Mouse (Mus musculus): ENCODE measurements around the gene Uba6. TPM values are rescaled to one million over a fixed set of nuclear protein-coding genes. Genes with fewer than 3 reads are reported as not detected.

Gene Uba6
- total and polyA plus RNA-seq, 3 experiments = 9.8 to 59.4 (median 11.8) TPM

- H3K9me3 ChIP-seq (replicated peaks; ENCODE audit: insufficient read depth, low read length) = no peaks in the 10 kb centered on the region
- no peak for DNase-seq (ENCODE audit: low read depth, low spot score)
- no peak overlapping the region for H3K9ac ChIP-seq (ENCODE audit: control insufficient read depth, low read depth, low read length, poor library complexity, severe bottlenecking)
- no peaks in the 10 kb centered on the region for H3K4me1 ChIP-seq (ENCODE audit: control insufficient read depth in 1 of 2, insufficient read depth in 2 of 2, low read length in 2 of 2)
- H3K36me3 ChIP-seq (ENCODE audit: control insufficient read depth in 1 of 2, insufficient read depth in 2 of 2, low read length in 2 of 2) = no peaks in the 10 kb centered on the region
- no peak overlapping the region for H3K27ac ChIP-seq (ENCODE audit: control insufficient read depth, low read depth, low read length)
- TF ChIP-seq MXI1 (IDR thresholded peaks at IDR 0.05; ENCODE audit: low read depth, low read length) = no peak
- TF ChIP-seq HCFC1 (IDR thresholded peaks at IDR 0.05; ENCODE audit: low read depth, low read length) = no peak
- TF ChIP-seq ETS1 (IDR thresholded peaks at IDR 0.05; ENCODE audit: low read depth, low read length) = no peak
- no peak for TF ChIP-seq KAT2A (conservative IDR thresholded peaks at IDR 0.05; ENCODE audit: low read depth, low read length)
- no peak for TF ChIP-seq JUND (IDR thresholded peaks at IDR 0.05; ENCODE audit: low read depth, low read length)
- TF ChIP-seq MYC (IDR thresholded peaks at IDR 0.05; ENCODE audit: low read depth, low read length) = no peak
- no peak for TF ChIP-seq TBP (IDR thresholded peaks at IDR 0.05; ENCODE audit: low read depth, low read length)
- no peak for TF ChIP-seq MYB (IDR thresholded peaks at IDR 0.05; ENCODE audit: low read depth, low read length)
- no peak for TF ChIP-seq E2F4 (IDR thresholded peaks at IDR 0.05; ENCODE audit: borderline replicate concordance, low read depth, low read length)
- no peak for TF ChIP-seq MAFK (IDR thresholded peaks at IDR 0.05; ENCODE audit: borderline replicate concordance, low read depth, low read length)
- TF ChIP-seq USF2 (IDR thresholded peaks at IDR 0.05; ENCODE audit: borderline replicate concordance in 1 of 2, insufficient read depth in 1 of 2, low read depth in 1 of 2, low read length in 2 of 2) = no peak
- TF ChIP-seq NRF1 (IDR thresholded peaks at IDR 0.05; ENCODE audit: insufficient read depth, low read depth, low read length, poor library complexity, severe bottlenecking) = no peak
- no peak for TF ChIP-seq GATA1 (IDR thresholded peaks at IDR 0.05; ENCODE audit: low read depth, low read length)
- no peak for TF ChIP-seq UBTF (IDR thresholded peaks at IDR 0.05; ENCODE audit: borderline replicate concordance, insufficient read depth, low read depth, low read length)
- no peak for TF ChIP-seq POLR2AphosphoS5 (IDR thresholded peaks at IDR 0.05; ENCODE audit: borderline replicate concordance, low read depth, low read length)
- no peak for TF ChIP-seq SMC3 (IDR thresholded peaks at IDR 0.05; ENCODE audit: low read depth, low read length)
- no peak for TF ChIP-seq ZNF384 (IDR thresholded peaks at IDR 0.05; ENCODE audit: low read depth, low read length)
- no peaks in the 10 kb centered on the region for H3K79me2 ChIP-seq (ENCODE audit: control insufficient read depth, insufficient read depth, low read length, poor library complexity)
- no peak overlapping the region for H3K4me3 ChIP-seq (ENCODE audit: control insufficient read depth in 1 of 2, insufficient read depth in 1 of 2, low read depth in 2 of 2, low read length in 2 of 2)
- no peaks in the 10 kb centered on the region for H3K27me3 ChIP-seq (ENCODE audit: control insufficient read depth in 1 of 2, insufficient read depth in 2 of 2, low read length in 2 of 2)
These were observed 66.0 kb downstream of the Uba6 start for GRCm38 (mm10) chr5:86106610-86107009.

GRCm38 (mm10) chr5:86102176-86102575, 70.4 kb downstream of the Uba6 start:
- Histone ChIP-seq H3K36me3 (ENCODE audit: control insufficient read depth in 1 of 2, insufficient read depth in 2 of 2, low read length in 2 of 2) (no peaks in the 10 kb centered on the region), H3K4me3 (ENCODE audit: control insufficient read depth in 1 of 2, insufficient read depth in 1 of 2, low read depth in 2 of 2, low read length in 2 of 2) (no peak overlapping the region), H3K4me1 (ENCODE audit: control insufficient read depth in 1 of 2, insufficient read depth in 2 of 2, low read length in 2 of 2) (no peaks in the 10 kb centered on the region)

More at GRCm38 (mm10) chr5:86102176-86102575, 70.4 kb downstream of the Uba6 start:
- no peak for DNase-seq (ENCODE audit: low read depth, low spot score)
- H3K79me2 ChIP-seq (ENCODE audit: control insufficient read depth, insufficient read depth, low read length, poor library complexity) = no peaks in the 10 kb centered on the region
- no peaks in the 10 kb centered on the region for H3K27me3 ChIP-seq (ENCODE audit: control insufficient read depth in 1 of 2, insufficient read depth in 2 of 2, low read length in 2 of 2)
- H3K27ac ChIP-seq (ENCODE audit: control insufficient read depth, low read depth, low read length) = no peak overlapping the region
- H3K9me3 ChIP-seq (replicated peaks; ENCODE audit: insufficient read depth, low read length) = no peaks in the 10 kb centered on the region
- no peak overlapping the region for H3K9ac ChIP-seq (ENCODE audit: control insufficient read depth, low read depth, low read length, poor library complexity, severe bottlenecking)
- TF ChIP-seq USF2 (IDR thresholded peaks at IDR 0.05; ENCODE audit: borderline replicate concordance in 1 of 2, insufficient read depth in 1 of 2, low read depth in 1 of 2, low read length in 2 of 2) (no peak), ETS1 (IDR thresholded peaks at IDR 0.05; ENCODE audit: low read depth, low read length) (no peak), EP300 (IDR thresholded peaks at IDR 0.05; ENCODE audit: low read depth in 1 of 2, low read length in 2 of 2) (no peak), MAX (IDR thresholded peaks at IDR 0.05; ENCODE audit: low read length) (no peak), CHD1 (IDR thresholded peaks at IDR 0.05; ENCODE audit: low read depth, low read length) (no peak), ZNF384 (IDR thresholded peaks at IDR 0.05; ENCODE audit: low read depth, low read length) (no peak)
